Mouse (Mus musculus) heart, embryonic 10.5 days (tissue): ENCODE results near the gene Prm1. TPM values are rescaled to one million over a fixed set of nuclear protein-coding genes. Genes with fewer than 3 reads are reported as not detected.

Experiments
- DNase-seq: peaks from one replicate; pipeline ENCODE4 v3.0.0-alpha.2; 2017; ENCODE audit warnings: low spot score
- H3K27ac ChIP-seq: fragments of 300-500 bp; sonication (generic); 2 replicates; pipeline ENCODE4 v1.5.1; 2016; ENCODE audit warnings: mild to moderate bottlenecking
- H3K27me3 ChIP-seq: fragments of 300-500 bp; sonication (generic); 2 replicates; pipeline ENCODE4 v1.6.1; 2016; ENCODE audit warnings: mild to moderate bottlenecking; ENCODE audit not compliant: poor library complexity, insufficient read depth, severe bottlenecking
- H3K36me3 ChIP-seq: fragments of 300-500 bp; sonication (generic); 2 replicates; pipeline ENCODE4 v1.6.1; 2016; ENCODE audit warnings: mild to moderate bottlenecking, moderate library complexity
- H3K4me1 ChIP-seq: fragments of 300-500 bp; sonication (generic); 2 replicates; pipeline ENCODE4 v1.6.1; 2016; ENCODE audit warnings: mild to moderate bottlenecking
- H3K4me3 ChIP-seq: fragments of 300-500 bp; sonication (generic); 2 replicates; pipeline ENCODE4 v1.5.1; 2016; ENCODE audit warnings: mild to moderate bottlenecking, moderate library complexity
- H3K9me3 ChIP-seq: fragments of 300-500 bp; sonication (generic); 2 replicates; pipeline ENCODE4 v1.6.1; 2016; ENCODE audit warnings: mild to moderate bottlenecking, moderate library complexity
- WGBS: fragments of 180-500 bp; shearing (Covaris S2); methylation state at CpG from one replicate; pipeline ENCODE4 v1.1.7; 2016; 5-methylcytosine and 5-hydroxymethylcytosine counted together
- polyA plus RNA-seq: library from polyadenylated mRNA; unstranded; fragments of >200 nt; fragmentation: Nextera tagmentation; extraction: Ambion mirVana; gene quantifications from 2 replicates; pipeline ENCODE4 v1.2.1, GENCODE M21; 2016

The Prm1 gene
- polyA plus RNA-seq, 1 experiment from 2014 or later: not detected

DNA sequence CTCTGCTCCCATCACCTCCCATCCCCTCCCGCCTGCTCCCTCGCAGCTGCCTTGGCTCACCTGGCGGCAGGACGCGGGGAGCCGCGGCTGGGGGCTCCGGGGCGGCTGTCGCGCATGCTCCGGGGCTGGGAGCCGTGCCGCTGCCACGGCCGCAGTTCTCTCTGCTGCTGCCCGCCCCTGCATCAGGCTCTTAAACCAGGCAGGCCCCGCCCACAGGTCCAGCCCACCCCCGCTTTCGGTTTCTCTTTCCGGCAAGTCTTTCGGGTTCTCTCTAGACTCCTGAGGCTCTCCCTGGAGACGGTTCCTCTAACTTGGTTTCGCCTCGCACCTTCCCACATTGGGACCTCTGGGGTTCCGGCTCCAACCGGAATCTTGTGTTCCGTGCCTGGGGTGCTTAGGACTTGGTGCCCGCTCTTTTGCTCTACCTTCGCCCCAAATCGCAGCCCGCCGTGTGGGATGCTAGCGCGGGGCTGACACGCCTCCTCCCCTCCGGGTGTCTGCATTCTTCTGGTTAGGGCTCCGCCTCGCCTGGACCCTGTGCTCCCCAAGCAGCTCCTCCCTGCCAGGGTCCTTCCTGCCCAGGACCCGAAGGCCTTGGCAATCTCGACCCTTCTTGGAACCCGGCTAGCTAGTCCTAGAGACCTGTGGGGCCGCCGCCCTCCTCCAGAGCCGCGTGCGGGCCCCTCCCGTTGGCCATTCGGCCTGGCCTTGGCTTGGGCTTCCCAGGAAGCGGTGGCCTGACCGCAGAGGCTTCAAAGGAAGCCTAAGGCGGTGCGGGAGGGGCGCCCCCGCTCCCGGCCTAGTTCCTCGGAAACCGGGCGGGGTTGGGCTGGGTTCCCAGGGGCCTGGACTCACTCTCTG, 20.0 kb downstream of the Prm1 start, which contains the start of gene Socs1:
TSS of gene Socs1 (minus strand) at position 166 of the 861 bp plus-strand sequence.
- DNase-seq: peak; percentile 96
- peaks cover 34% of the 10 kb centered on the region for H3K27me3 ChIP-seq
- under 1% methylated on average over 59 of the region's 59 CpGs for WGBS
- no peaks in the 10 kb centered on the region for H3K36me3 ChIP-seq
- H3K4me3 ChIP-seq: peak within 1 kb of the TSS; percentile 82
- peak within 1 kb of the TSS; percentile 95 for H3K27ac ChIP-seq
- H3K9me3 ChIP-seq: no peaks in the 10 kb centered on the region
- H3K4me1 ChIP-seq: peaks cover 72% of the 10 kb centered on the region

DNA sequence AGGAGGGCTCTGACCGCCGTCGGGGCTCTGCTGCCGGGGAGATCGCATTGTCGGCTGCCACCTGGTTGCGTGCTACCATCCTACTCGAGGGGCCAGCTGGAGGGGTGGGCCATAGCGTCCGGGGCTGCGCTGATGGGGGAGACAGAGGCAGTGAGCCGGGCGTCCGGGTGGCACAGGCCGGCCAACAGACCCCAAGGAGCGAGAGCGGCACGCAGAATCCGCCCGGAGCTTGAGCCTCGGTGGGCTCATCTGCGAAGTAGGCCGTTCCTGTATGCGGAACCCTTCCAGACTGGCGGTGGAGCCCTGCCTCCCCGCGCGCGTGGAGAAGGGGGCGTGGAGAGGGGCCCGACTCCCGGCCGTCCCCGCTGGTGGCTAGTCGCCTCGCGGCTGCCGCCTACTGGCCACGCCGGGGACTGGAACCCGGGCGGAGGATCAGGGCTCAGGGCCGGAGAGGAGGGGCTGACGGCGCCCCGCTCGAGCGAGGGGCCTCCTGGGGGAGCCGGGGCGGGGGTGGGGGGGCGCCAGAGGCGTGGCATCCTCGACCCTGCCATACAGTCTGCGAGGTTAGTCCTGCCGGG, 20.8 kb downstream of the Prm1 start:
- DNase-seq: peak; percentile 94
- Histone ChIP-seq H3K9me3 (no peaks in the 10 kb centered on the region), H3K4me1 (peaks cover 76% of the 10 kb centered on the region), H3K36me3 (no peaks in the 10 kb centered on the region), H3K4me3 (peak overlapping the region; percentile 82), H3K27ac (peak overlapping the region; percentile 95), H3K27me3 (peaks cover 28% of the 10 kb centered on the region)
- WGBS: under 1% methylated on average over 38 of the region's 55 CpGs

DNA sequence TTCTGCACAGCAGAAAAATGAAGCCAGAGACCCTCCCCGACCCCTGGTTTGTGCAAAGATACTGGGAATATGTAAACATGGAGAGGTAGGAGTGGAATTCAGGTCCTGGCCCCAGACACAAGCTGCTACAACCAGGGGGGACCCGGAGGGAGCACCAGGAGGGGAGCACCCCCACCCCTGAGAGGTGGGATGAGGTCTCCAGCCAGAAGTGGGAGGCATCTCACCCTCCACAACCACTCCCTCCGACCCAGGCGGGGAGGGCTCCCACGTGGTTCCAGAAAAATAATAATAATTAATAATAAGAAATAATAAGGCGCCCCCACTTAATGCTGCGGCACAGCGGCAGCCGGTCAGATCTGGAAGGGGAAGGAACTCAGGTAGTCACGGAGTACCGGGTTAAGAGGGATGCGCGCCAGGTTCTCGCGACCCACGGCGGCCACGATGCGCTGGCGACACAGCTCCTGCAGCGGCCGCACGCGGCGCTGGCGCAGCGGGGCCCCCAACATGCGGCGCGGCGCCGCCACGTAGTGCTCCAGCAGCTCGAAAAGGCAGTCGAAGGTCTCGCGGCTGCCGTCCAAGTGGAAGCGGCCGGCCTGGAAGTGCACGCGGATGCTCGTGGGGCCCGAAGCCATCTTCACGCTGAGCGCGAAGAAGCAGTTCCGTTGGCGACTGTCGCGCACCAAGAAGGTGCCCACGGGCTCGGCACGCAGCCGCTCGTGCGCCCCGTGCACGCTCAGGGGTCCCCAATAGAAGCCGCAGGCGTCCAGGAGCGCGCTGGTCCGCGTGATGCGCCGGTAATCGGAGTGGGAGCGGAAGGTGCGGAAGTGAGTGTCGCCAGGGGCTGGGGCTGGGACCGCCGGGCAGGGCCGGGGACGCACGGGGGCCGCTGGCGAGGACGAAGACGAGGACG, 21.5 kb downstream of the Prm1 start:
- Histone ChIP-seq H3K4me1 (peaks cover 76% of the 10 kb centered on the region), H3K36me3 (no peaks in the 10 kb centered on the region), H3K9me3 (no peaks in the 10 kb centered on the region), H3K4me3 (peak overlapping the region; percentile 82), H3K27me3 (peaks cover 22% of the 10 kb centered on the region), H3K27ac (peak overlapping the region; percentile 95)
- 3% methylated on average over 81 of the region's 81 CpGs for WGBS
- no peak for DNase-seq

DNA sequence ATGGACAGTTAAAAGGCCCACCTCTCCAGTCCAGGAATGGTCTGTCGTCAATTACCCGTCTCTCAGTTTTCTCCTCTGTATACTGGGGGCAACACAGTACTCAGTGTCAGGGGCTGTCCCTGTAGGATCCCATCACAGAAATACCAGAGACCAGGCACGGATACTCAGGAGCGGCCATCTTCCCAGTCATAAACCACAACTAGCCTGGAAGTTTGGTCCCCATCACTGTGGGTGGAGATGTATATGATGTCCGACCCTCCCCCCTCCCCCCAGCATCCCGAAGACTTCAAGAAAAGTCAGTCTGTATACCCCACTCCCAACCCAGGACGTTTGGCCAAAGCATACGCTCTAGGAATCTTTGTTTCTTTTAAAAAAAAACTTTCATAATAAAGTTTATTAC, 22.2 kb downstream of the Prm1 start:
- H3K36me3 ChIP-seq: no peaks in the 10 kb centered on the region
- WGBS: 69% methylated on average over 8 of the region's 8 CpGs
- no peak for DNase-seq
- peak overlapping the region; percentile 79; the same call in 1 of the 2 replicates for H3K27ac ChIP-seq
- peaks cover 16% of the 10 kb centered on the region; the same call in 1 of the 2 replicates for H3K27me3 ChIP-seq
- no peaks in the 10 kb centered on the region for H3K9me3 ChIP-seq
- peak overlapping the region; percentile 82 for H3K4me3 ChIP-seq
- H3K4me1 ChIP-seq: peaks cover 75% of the 10 kb centered on the region

DNA sequence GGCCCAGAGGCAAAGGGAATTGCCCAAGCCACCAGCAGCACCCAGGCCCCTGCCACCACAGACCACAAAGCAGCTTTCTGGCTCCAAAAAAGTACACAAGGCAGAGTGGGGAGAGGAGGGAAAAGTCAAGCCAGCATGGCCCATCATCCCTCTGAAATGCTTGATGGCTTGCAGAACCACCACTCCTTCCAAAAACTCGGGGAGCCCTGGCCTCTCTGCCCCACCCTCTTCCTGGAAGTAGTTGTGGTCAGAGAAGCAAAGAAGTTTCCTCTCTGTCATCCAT, 22.5 kb downstream of the Prm1 start:
- H3K27ac ChIP-seq: peak overlapping the region; percentile 79
- WGBS: 21% methylated on average over 1 of the region's 1 CpGs
- DNase-seq: no peak

DNA sequence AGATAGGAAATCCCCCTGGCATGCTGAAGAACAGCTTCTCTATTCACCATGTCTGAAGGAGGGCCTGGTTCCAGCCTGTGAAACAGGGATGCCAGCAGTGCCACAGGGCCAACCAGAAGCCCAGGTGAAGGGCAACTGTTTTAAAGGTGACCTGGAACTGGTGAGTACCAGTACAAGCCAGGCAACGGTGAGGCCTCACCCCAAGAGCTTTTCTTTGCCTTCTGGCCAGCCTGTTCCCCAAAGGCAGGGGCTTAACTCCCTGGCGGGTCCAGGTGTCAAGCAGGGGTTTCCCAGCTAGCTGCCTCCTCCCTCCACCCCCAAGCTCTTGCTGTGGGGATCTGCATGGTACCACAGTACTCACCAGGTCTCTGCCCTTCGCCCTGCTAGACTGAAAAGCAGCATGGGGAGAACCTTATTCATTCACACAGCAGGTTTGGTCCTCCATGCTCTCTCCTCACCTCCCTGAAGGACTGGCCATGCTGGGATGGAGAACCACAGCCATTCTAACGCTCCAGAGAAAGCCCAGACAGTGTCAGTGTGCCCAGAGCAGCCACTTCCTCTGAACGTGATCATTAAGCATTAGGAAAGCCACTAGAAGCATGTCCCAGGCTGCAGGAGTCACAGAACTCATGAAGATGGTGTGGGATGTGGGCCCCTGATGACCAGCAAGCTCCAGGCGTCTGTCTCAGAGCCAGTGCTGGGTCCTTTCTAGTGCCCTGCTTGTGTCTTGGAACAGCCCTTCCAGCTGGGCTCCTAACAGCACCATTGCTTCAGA, 23.1 kb downstream of the Prm1 start:
- H3K27me3 ChIP-seq: peaks cover 10% of the 10 kb centered on the region; the same call in 1 of the 2 replicates
- H3K27ac ChIP-seq: peak overlapping the region; percentile 79
- peaks cover 75% of the 10 kb centered on the region for H3K4me1 ChIP-seq
- no peak for DNase-seq
- 39% methylated on average over 6 of the region's 6 CpGs for WGBS
- H3K4me3 ChIP-seq: peak overlapping the region; percentile 82; the same call in 1 of the 2 replicates
- H3K36me3 ChIP-seq: no peaks in the 10 kb centered on the region
- no peaks in the 10 kb centered on the region for H3K9me3 ChIP-seq

More for the DNA sequence above, 22.5 kb downstream of the Prm1 start:
- Histone ChIP-seq H3K4me3 (0 out of 2 replicates have a peak overlapping the region, but pooled peaks have one; percentile 82), H3K9me3 (no peaks in the 10 kb centered on the region), H3K4me1 (peaks cover 72% of the 10 kb centered on the region), H3K27me3 (peaks cover 12% of the 10 kb centered on the region; the same call in 1 of the 2 replicates), H3K36me3 (no peaks in the 10 kb centered on the region)

DNA sequence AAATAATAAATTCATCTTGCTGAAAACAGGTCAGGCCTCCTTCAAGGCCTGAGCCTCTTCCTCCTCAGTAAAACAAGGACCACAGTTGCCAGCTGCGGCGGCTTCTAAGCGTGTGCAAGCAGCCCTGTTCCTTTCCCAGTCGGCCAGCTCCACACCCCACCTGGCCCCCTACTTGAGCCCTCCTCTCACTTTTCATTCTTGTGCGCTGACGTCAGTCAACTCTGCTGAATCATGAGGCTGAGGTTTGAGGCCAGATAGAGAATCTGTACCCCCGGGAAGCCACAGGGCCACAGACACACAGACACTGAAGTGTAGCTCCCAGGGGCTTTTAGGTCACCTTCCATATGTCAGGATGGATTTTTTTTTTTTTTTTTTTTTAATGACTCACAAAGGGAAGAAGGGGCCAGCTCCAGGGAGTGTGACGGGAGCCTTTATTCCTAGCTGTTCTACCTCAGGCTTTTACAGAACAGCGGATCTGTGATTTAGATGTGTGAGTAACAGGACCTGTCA, 23.7 kb downstream of the Prm1 start:
- DNase-seq: no peak
- Histone ChIP-seq H3K27me3 (peaks cover 10% of the 10 kb centered on the region; the same call in 1 of the 2 replicates), H3K4me3 (no peak overlapping the region), H3K36me3 (no peaks in the 10 kb centered on the region), H3K4me1 (peaks cover 75% of the 10 kb centered on the region), H3K9me3 (no peaks in the 10 kb centered on the region), H3K27ac (peak overlapping the region; percentile 79)
- 25% methylated on average over 9 of the region's 9 CpGs for WGBS

DNA sequence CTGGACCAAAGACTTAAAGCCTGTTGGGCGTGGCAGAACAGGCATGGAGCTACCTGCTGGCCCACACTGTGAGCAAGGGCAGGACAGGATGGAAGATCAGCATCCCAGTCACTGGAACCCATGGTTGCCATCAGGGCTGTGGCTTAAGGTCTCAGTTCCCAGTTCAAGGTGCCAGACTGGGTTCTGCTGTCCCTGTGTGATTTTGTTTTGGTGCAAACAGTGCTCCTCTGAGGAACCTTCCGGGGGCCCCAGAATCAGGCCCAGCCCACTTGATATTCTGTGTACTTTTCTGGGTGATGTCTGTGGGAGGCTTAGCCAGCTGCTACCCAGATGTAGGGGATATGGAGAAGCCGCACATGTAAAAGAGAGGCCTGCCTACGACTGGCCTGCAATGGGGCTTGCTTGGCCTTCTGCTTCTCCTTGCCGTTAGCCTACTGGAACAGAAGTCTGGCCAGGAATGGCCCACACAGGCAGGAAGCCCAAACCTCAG, 25.0 kb downstream of the Prm1 start:
- DNase-seq: no peak
- peaks cover 71% of the 10 kb centered on the region for H3K4me1 ChIP-seq
- H3K36me3 ChIP-seq: no peaks in the 10 kb centered on the region
- H3K4me3 ChIP-seq: no peak overlapping the region
- H3K27me3 ChIP-seq: peaks cover 10% of the 10 kb centered on the region; the same call in 1 of the 2 replicates
- WGBS: 78% methylated on average over 5 of the region's 5 CpGs
- peak overlapping the region; percentile 42 for H3K27ac ChIP-seq
- no peaks in the 10 kb centered on the region for H3K9me3 ChIP-seq

DNA sequence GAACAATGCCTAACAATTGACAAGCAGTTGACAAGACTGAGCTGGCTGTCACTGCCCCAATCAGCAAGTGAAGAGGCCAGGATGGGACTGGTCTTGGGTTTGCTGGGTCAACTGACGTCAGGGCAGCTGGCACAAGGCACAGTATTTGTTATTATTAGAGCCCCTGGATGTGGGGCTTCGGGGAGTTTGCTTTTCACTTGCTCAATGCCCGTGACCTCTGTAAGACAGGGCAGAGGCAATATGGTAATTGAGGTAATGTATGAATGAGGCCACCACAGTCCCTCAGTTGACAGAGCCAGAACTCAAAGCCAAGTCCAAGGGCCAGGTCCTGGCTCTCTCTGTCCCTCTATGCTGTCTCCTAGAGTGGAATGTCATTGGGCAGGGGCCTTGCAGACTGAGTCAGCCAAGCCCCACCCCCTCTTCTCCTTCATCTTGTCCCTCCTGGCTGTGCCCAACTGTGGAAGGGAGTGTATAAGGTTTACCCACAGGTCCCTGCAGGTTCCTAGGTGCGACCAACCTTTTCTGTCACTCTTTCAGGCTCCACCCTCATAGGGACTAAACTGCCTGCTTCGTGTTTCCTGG, 28.0 kb downstream of the Prm1 start:
- DNase-seq: no peak
- no peak overlapping the region for H3K27ac ChIP-seq
- no peaks in the 10 kb centered on the region for H3K9me3 ChIP-seq
- peaks cover 2% of the 10 kb centered on the region; the same call in 1 of the 2 replicates for H3K27me3 ChIP-seq
- peaks cover 50% of the 10 kb centered on the region for H3K4me1 ChIP-seq
- WGBS: 59% methylated on average over 5 of the region's 5 CpGs
- H3K4me3 ChIP-seq: no peak overlapping the region
- no peaks in the 10 kb centered on the region for H3K36me3 ChIP-seq

DNA sequence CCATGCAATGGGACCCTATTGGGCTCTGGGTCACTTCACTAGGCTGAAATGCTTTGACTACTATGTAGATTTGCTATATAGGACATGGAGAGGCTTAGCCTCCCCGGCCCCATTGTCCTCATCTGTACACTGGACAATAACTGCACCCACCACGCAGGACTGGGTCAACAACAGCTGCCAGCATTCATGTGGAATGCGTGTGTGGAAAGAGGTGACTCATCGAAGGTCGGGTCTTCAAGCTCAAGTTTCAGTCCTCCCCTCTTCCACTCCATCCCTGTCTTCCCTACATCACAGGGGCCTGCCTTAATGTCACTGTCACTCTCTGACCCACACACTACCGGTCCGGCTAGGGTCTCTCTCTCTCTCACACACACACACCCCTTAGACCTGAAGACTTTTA, 29.3 kb downstream of the Prm1 start:
- WGBS: 37% methylated on average over 7 of the region's 7 CpGs
- Histone ChIP-seq H3K27ac (no peak overlapping the region), H3K4me1 (peaks cover 43% of the 10 kb centered on the region), H3K27me3 (no peaks in the 10 kb centered on the region), H3K9me3 (no peaks in the 10 kb centered on the region), H3K4me3 (no peak overlapping the region), H3K36me3 (no peaks in the 10 kb centered on the region)
- DNase-seq: no peak

DNA sequence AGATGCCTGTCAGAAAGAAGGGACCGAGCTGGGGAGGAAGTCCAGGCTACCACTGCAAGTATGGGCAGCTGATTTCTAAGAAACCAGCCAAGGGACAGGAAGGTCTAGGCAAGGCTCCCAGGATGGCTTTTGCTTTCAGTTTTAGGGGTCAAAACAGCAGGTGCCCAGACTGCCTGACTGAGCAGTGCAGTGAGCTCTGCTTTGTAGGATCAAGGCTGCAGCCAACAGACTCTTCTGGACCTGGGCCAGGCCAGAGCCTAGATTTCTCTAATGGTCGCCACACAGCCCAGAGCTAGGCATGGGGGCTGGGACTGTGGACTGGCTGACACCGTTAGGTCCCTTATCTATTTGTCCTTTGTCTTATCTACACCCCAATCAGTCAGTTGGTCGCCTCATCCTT, 30.9 kb downstream of the Prm1 start:
- H3K4me3 ChIP-seq: no peak overlapping the region
- no peaks in the 10 kb centered on the region for H3K9me3 ChIP-seq
- no peaks in the 10 kb centered on the region for H3K36me3 ChIP-seq
- peaks cover 47% of the 10 kb centered on the region for H3K4me1 ChIP-seq
- WGBS: 41% methylated on average over 4 of the region's 4 CpGs
- H3K27me3 ChIP-seq: 0 out of 2 replicates have a peak, but pooled peaks cover 3% of the 10 kb centered on the region
- H3K27ac ChIP-seq: no peak overlapping the region
- DNase-seq: no peak
